Mouse (Mus musculus): Measurements from ENCODE around the gene Abcc5. TPM values are rescaled to one million over a fixed set of nuclear protein-coding genes. Genes with fewer than 3 reads are reported as not detected.

Gene Abcc5
- polyA plus RNA-seq, 1 experiment from 2014 or later: 68.6 TPM

Other genes with a start within 250 kb of the Abcc5 start
- gene Map6d1, start 185.0 kb downstream of the Abcc5 start, polyA plus RNA-seq (2014; fragmentation: Nextera tagmentation; extraction: Ambion mirVana): 0.85 and 1.1 TPM in 2 replicates
- 65.8 and 70.9 TPM in 2 replicates for gene Parl, start 124.0 kb downstream of the Abcc5 start, polyA plus RNA-seq (2014; fragmentation: Nextera tagmentation; extraction: Ambion mirVana)
- not detected in 2 replicates for gene Cyp2ab1, start 101.0 kb downstream of the Abcc5 start, polyA plus RNA-seq (2014; fragmentation: Nextera tagmentation; extraction: Ambion mirVana)
- 67.3 and 69.6 TPM in 2 replicates for gene Eif2b5, start 72.4 kb upstream of the Abcc5 start, polyA plus RNA-seq (2014; fragmentation: Nextera tagmentation; extraction: Ambion mirVana)
- gene Dvl3, start 90.6 kb upstream of the Abcc5 start, polyA plus RNA-seq (2014; fragmentation: Nextera tagmentation; extraction: Ambion mirVana): 20.7 and 21.0 TPM in 2 replicates
- gene Ap2m1, start 109.1 kb upstream of the Abcc5 start, polyA plus RNA-seq (2014; fragmentation: Nextera tagmentation; extraction: Ambion mirVana): 451 and 502 TPM in 2 replicates
- gene Abcf3, start 122.2 kb upstream of the Abcc5 start, polyA plus RNA-seq (2014; fragmentation: Nextera tagmentation; extraction: Ambion mirVana): 37.1 and 46.0 TPM in 2 replicates
- gene Vwa5b2, start 163.1 kb upstream of the Abcc5 start, polyA plus RNA-seq (2014; fragmentation: Nextera tagmentation; extraction: Ambion mirVana): 0.23 and 0.54 TPM in 2 replicates
- 19.4 TPM in 2 replicates for gene Eef1akmt4, start 185.2 kb upstream of the Abcc5 start, polyA plus RNA-seq (2014; fragmentation: Nextera tagmentation; extraction: Ambion mirVana)
- 0.14 TPM in 1 of 2 replicates, not detected in the other for gene Gm49333, start 185.2 kb upstream of the Abcc5 start, polyA plus RNA-seq (2014; fragmentation: Nextera tagmentation; extraction: Ambion mirVana)
- gene Alg3, start 185.3 kb upstream of the Abcc5 start, polyA plus RNA-seq (2014; fragmentation: Nextera tagmentation; extraction: Ambion mirVana): 29.3 and 31.4 TPM in 2 replicates
- 0.40 and 0.57 TPM in 2 replicates for gene Camk2n2, start 194.9 kb upstream of the Abcc5 start, polyA plus RNA-seq (2014; fragmentation: Nextera tagmentation; extraction: Ambion mirVana)
- gene Ece2, start 203.4 kb upstream of the Abcc5 start, polyA plus RNA-seq (2014; fragmentation: Nextera tagmentation; extraction: Ambion mirVana): 0.22 and 0.53 TPM in 2 replicates
- gene Psmd2, start 225.3 kb upstream of the Abcc5 start, polyA plus RNA-seq (2014; fragmentation: Nextera tagmentation; extraction: Ambion mirVana): 217 and 231 TPM in 2 replicates
- gene Eif4g1, start 241.9 kb upstream of the Abcc5 start, polyA plus RNA-seq (2014; fragmentation: Nextera tagmentation; extraction: Ambion mirVana): 96.6 and 107 TPM in 2 replicates